19 mouse cellular contexts compared by ENCODE assay signal in genomic region chr6:89256630-89257292, GRCm38 (mm10).
DNase-seq lines count a peak whose midpoint lies in the region; ATAC-seq and TF ChIP-seq lines count a peak whose summit lies in the region.
"Had no signal": no experiment of that assay in that cellular context is flagged by ENCODE, and none has a peak within 500 bp of the region (broad histone marks: within the 10 kb centered on the region; RNA-seq: fewer than 3 reads in every experiment).

No protein-coding gene starts in this region.

- H3K4me1 ChIP-seq in liver, adult 2 months (ENCODE audit: control insufficient read depth, insufficient read depth, low read length) = no peaks in the 10 kb centered on the region
- H3K4me1 ChIP-seq in liver, embryonic 12.5 days = peaks cover 15% of the 10 kb centered on the region; the same call in 1 of the 2 replicates
- peaks cover 12% of the 10 kb centered on the region; the same call in 1 of the 2 replicates for H3K4me1 ChIP-seq in midbrain, embryonic 16.5 days (ENCODE audit: control insufficient read depth, insufficient read depth, low read length)
- H3K4me1 ChIP-seq: embryonic facial prominence, embryonic 13.5 days; limb, embryonic 15.5 days; lung, embryonic 15.5 days had no signal

- no peak for ATAC-seq in liver, embryonic 12.5 days
- ATAC-seq in granulocyte monocyte progenitor cell, adult 5-6 weeks (replicated peaks; ENCODE audit: poor library complexity, severe bottlenecking) = peak; percentile 70
- ATAC-seq in midbrain, embryonic 16.5 days = no peak
- ATAC-seq: forebrain, postnatal 0 days had no signal

- TF ChIP-seq POLR2A in liver, adult 2 months (IDR thresholded peaks at IDR 0.05; ENCODE audit: extremely low read depth, insufficient read depth, low read length) = no peak

- no peaks in the 10 kb centered on the region for H3K27me3 ChIP-seq in liver, adult 2 months (ENCODE audit: control insufficient read depth, insufficient read depth, low read length)
- 0 out of 2 replicates have a peak, but pooled peaks cover 3% of the 10 kb centered on the region for H3K27me3 ChIP-seq in liver, embryonic 12.5 days (replicated peaks)
- no peaks in the 10 kb centered on the region for H3K27me3 ChIP-seq in midbrain, embryonic 16.5 days (ENCODE audit: control insufficient read depth, insufficient read depth, low read depth, low read length)
- H3K27me3 ChIP-seq: embryonic facial prominence, embryonic 13.5 days; limb, embryonic 15.5 days; lung, embryonic 15.5 days had no signal

- no peaks in the 10 kb centered on the region for H3K36me3 ChIP-seq in liver, adult 2 months (ENCODE audit: control insufficient read depth, insufficient read depth, low read length)
- H3K36me3 ChIP-seq in liver, embryonic 12.5 days = no peaks in the 10 kb centered on the region
- no peaks in the 10 kb centered on the region for H3K36me3 ChIP-seq in midbrain, embryonic 16.5 days (ENCODE audit: control insufficient read depth, insufficient read depth, low read length)
- H3K36me3 ChIP-seq: embryonic facial prominence, embryonic 13.5 days; hindbrain, embryonic 10.5 days; limb, embryonic 15.5 days; lung, embryonic 15.5 days; neural tube, embryonic 12.5 days had no signal

- H3K4me3 ChIP-seq in liver, adult 2 months (ENCODE audit: insufficient read depth, low read depth, low read length) = no peak overlapping the region
- H3K4me3 ChIP-seq in liver, embryonic 12.5 days = no peak overlapping the region
- H3K4me3 ChIP-seq in midbrain, embryonic 16.5 days (ENCODE audit: low read depth, low read length) = no peak overlapping the region
- H3K4me3 ChIP-seq: embryonic facial prominence, embryonic 13.5 days; gastrocnemius, adult 2 months; hindbrain, embryonic 10.5 days; limb, embryonic 15.5 days; lung, embryonic 15.5 days; neural tube, embryonic 12.5 days had no signal

- H3K79me2 ChIP-seq in liver, adult 2 months (ENCODE audit: control insufficient read depth, insufficient read depth, low read length) = no peaks in the 10 kb centered on the region

- no peak for TF ChIP-seq CTCF in liver, adult 2 months (IDR thresholded peaks at IDR 0.05; ENCODE audit: low read depth, low read length)

- WGBS in liver, adult 2 months = 71% methylated on average over 8 of the region's 8 CpGs
- WGBS in liver, embryonic 12.5 days (ENCODE audit: insufficient replicate concordance) = 46% methylated on average over 8 of the region's 8 CpGs
- WGBS in midbrain, embryonic 16.5 days = 80% methylated on average over 8 of the region's 8 CpGs

- H3K27ac ChIP-seq in liver, adult 2 months (replicated peaks; ENCODE audit: insufficient read depth, low read depth, low read length) = peak overlapping the region; percentile 37; the same call in 1 of the 2 replicates
- no peak overlapping the region for H3K27ac ChIP-seq in liver, embryonic 12.5 days
- H3K27ac ChIP-seq in midbrain, embryonic 16.5 days (ENCODE audit: low read length) = peak overlapping the region; percentile 67
- H3K27ac ChIP-seq: embryonic facial prominence, embryonic 13.5 days; hindbrain, embryonic 10.5 days; limb, embryonic 15.5 days; lung, embryonic 15.5 days; neural tube, embryonic 12.5 days had no signal

- H3K4me2 ChIP-seq in liver, embryonic 12.5 days = no peak overlapping the region
- no peak overlapping the region for H3K4me2 ChIP-seq in midbrain, embryonic 16.5 days (ENCODE audit: low read length)
- H3K4me2 ChIP-seq: embryonic facial prominence, embryonic 13.5 days; limb, embryonic 15.5 days; lung, embryonic 15.5 days; neural tube, embryonic 12.5 days had no signal

- no peak overlapping the region for H3K9ac ChIP-seq in liver, adult 2 months (ENCODE audit: low read depth, low read length)
- H3K9ac ChIP-seq in liver, embryonic 12.5 days = no peak overlapping the region
- H3K9ac ChIP-seq in midbrain, embryonic 16.5 days (ENCODE audit: low read depth, low read length) = no peak overlapping the region
- H3K9ac ChIP-seq: embryonic facial prominence, embryonic 13.5 days; forebrain, postnatal 0 days; limb, embryonic 15.5 days; lung, embryonic 15.5 days; neural tube, embryonic 12.5 days had no signal

- H3K9me3 ChIP-seq in liver, embryonic 12.5 days (replicated peaks) = no peaks in the 10 kb centered on the region
- H3K9me3 ChIP-seq in midbrain, embryonic 16.5 days (replicated peaks; ENCODE audit: control insufficient read depth, low read length, poor library complexity, severe bottlenecking) = no peaks in the 10 kb centered on the region
- H3K9me3 ChIP-seq: embryonic facial prominence, embryonic 13.5 days; hindbrain, embryonic 10.5 days; limb, embryonic 15.5 days; lung, embryonic 15.5 days; neural tube, embryonic 12.5 days had no signal

- DNase-seq in liver, adult 2 months (ENCODE audit: extremely low read depth, low read depth, low spot score) = peak; percentile 23
- peak; percentile 23 for DNase-seq in A20 (ENCODE audit: low read depth, low spot score)
- DNase-seq in urinary bladder, postnatal 36 days (ENCODE audit: low spot score in 2 of 2) = no peak
- no peak for DNase-seq in cerebellum, adult 11-12 months
- no peak for DNase-seq in kidney, postnatal 4 days
- DNase-seq: cerebellum, adult 11 months; forebrain, postnatal 0 days; gastrocnemius, adult 2 months; kidney, adult 18-20 months; kidney, postnatal 25 days; thymus, postnatal 36 days had no signal

Comparison
In these comparisons a context has a peak if more than half of its experiments do, and no peak if none do; other contexts are left out.
1. DNase-seq: peak in liver, adult 2 months (single experiment) and A20 (single experiment); none in urinary bladder, postnatal 36 days (0 of 2), cerebellum, adult 11-12 months (single experiment) and kidney, postnatal 4 days (0 of 2).